Mouse (Mus musculus) urinary bladder, postnatal 10 days (tissue): ENCODE results near the gene Onecut3.
A peak's percentile ranks its signal among the peaks of the same experiment; 100 is the strongest.

Experiments
- DNase-seq: peaks from one replicate; pipeline ENCODE4 v3.0.0; 2022; ENCODE audit warnings: low spot score

Onecut3 gene

DNA sequence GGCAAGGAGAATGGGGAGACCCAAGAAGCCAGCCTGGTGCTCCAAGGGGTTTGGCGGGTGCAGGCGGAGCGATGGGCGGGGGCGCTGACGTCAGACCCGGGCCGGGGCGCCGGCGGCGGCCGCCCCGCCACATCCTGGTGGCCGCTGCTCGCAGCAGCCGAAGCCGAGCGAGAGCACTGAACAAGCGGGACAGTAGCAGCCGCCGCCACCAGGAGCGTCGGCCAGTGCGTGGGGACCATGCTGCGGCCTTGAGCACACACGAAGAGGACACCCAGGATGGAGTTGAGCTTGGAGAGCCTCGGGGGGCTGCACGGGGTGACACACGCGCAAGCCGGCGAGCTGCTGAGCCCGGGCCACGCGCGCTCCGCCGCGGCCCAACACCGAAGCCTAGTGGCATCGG lies at the start of gene Onecut3:
Onecut3 (plus strand) TSS at position 104 of the 400 bp plus-strand sequence.
- no peak for DNase-seq

DNA sequence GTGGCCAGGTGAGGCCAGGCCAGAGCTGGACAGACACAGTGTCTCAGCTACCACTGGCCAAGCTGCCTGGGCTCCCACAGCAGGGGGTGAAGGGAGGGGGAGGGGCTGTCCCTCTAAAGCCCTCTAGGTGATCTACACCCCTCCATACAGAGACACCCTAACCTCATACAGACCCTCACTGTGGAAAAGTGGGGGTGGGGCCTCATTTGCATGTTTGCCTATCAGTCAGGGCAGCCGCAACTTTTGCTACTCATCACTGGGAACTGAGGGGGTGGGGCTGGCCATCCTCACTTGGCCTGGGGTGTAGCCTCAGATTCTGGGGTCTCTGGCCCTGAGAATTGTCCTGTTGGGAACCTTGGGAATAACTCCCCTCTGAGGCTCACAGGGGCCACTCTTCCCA lies 49.6 kb upstream of the Onecut3 start:
- DNase-seq, result no peak

DNA sequence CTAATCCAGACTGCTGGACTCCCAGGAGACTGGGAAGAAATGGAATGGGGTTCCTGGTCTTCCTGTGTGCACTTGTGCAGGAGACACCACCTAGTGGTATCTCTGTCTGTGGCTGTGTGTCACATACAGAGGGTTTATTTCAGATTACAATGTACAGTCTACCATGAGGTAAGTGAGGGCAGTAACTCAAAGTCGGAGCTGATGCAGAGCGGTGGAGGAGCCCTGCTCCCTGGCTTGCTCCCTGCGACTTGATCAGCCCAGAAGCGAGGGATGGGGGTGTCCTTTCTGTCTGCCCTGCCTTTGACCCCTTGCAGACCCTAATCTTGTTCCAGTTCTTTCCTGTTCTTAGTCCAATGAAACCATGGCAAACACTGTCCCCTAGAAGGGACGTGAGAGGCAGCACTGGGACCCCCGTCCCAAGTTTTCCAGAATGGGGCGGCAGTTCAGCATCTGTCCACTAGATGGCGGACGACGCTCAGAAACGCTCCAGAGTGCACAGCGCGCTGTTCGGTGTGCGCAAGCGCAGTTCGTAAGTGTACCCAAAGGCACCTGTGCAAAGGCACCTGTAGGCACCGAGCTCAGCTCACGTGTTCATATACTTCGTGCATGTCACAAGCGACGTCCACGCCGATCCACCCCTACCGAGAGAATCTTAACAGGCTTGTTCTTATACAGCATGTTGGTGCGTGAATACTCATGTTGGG lies 48.6 kb upstream of the Onecut3 start:
- DNase-seq, result peak; percentile 44

DNA sequence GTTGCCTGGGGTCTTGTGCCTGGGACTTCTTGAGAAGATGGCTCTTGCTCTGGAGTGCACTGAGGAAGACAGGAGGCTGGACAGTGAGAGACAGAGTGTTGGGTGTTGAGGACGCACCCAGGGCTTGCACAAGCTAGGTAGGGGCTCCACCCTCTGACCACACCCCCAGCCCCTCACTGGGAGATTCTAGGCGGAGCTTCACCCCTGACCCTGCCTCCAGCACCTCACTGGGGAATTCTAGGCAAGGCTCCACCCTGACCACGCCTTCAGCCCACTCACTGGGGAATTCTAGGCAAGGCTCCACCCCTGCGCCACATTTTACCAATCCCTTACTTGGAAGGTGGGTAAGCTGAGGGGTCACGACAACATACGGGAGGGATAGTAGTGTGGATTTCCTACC lies 44.0 kb upstream of the Onecut3 start:
- DNase-seq, result no peak

DNA sequence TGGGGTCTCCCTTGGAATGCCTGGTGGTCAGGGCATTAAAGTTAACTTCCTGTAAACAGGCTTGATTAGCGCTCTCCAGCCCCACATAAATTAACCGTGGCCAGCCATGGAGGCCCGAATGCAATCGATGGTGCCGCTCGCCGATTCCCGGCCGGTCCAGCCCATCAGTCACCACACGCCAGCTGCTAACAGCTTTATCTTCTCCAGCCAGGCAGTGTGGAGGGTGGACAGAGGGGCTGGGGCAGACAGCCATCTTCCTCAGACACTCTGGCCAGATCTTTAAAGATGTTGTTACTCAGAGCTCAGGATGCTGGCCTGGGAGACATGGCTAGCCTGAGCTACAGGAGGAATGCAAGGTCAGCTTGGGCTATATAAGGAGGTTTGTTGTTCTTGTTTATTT lies 41.0 kb upstream of the Onecut3 start:
- DNase-seq, result no peak

DNA sequence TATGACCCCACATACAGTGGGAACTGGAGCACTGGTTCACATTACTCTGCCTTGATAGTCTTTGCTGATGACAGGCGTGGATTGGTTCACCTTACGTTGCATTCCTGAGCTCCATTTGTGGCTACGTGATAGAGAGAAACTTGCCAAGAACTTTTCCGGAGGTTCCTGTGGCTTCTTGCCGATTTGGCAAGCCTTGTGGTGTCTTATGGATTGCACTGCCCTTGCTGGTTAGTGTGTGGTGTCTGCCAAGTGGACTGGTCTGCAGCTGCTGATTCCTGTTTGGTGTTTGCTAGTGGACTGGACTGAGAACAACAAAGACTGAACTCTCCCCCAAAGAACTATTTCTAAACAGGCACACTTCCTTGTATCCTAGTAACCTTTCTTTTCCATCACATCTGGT lies 39.9 kb upstream of the Onecut3 start:
- no peak for DNase-seq

DNA sequence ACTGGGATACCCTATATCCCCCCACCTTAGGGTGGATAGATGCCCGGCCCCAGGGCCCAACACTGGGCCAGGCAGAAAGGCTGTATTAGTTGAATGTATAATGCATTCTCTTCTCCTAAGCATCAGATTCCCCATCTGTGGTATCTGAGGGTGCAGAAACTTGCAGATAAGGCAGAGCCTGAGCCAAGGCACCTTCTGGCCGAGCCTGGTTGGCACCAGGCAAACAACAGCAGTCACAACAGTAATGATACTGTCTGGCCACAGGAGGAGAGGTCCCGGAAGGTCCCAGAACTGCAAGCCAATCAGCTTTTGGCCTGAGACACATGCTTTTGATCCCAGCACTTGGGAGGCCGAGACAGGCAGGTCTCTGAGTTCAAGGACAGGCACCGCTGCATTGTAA lies 38.9 kb upstream of the Onecut3 start:
- DNase-seq, result no peak

DNA sequence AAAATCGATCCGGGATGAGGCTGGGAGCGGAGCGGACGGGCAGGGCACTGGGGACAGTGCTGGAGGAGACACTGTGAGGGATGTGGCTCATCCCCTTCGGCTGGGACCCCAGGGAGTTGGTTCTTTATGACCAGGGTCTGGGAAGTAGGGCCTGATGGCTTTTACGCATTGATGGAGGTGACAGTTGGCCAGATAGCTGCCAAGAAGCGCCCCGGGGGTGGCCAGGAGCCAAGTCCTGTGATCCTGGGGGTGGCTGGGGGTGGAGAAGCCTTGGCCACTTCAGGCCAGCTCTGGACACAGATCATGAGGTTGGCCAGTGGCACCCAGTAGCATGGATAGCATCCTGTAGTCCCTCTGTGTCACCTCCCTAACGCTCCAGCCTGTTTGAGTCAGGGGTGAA lies 35.4 kb upstream of the Onecut3 start:
- DNase-seq, result no peak

DNA sequence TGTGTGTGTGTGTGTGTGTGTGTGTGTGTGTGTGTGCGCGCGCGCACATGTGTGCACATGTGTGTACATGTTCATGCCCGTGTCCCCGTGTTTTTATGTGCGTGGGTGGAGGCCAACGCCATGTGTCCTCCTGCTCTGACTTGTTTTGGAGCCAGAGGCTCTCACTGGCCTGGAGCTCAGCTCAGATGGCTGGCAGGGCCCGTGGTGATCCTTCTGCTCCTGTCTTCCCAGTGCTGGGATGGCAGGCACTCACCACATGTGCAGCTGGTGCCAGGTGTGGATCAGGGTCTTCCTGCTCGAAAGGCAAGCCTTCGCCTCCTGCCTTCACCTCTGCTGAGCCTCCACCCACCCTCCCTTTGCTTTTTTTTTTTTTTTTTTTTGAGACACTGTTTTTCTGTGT lies 35.0 kb upstream of the Onecut3 start:
- no peak for DNase-seq

DNA sequence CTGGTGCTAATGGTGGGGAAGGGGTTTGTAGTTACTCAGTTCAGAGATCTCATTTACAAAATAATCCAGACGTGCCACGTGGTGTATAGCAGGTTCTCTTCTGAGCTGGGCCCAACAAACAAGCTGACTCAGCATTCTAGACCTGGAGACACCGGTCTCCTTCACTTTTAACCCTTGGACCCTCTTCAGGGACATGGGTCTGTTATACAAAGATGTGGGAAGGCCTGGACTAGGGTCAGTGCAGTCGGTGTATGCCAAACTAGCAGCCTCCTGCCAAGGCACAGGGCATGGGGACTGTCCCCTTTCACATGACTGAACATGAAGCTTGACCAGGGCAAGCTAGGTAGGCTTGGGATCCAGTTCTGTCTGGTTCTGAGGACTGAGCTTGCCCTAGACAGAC lies 34.3 kb upstream of the Onecut3 start:
- no peak for DNase-seq

DNA sequence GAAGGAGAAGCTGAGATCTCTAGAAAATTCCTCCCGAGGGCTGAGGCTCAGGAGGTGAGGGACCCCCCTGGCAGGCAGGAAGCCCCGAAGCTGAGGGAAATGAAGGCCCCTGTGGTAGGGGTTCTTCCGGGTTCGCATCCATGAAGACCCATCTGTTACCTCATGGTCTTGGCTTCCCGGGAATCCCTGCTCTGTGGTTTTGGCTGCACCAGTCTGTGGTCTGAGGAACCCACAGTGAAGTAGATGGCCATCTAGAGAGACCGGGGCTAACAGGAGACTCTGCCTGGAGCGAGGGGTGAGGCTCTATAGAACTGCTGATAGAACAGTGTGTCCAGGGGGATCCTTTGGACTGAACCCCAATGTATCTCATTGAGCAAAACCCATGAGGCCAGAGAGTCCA lies 33.3 kb upstream of the Onecut3 start:
- DNase-seq, result no peak

DNA sequence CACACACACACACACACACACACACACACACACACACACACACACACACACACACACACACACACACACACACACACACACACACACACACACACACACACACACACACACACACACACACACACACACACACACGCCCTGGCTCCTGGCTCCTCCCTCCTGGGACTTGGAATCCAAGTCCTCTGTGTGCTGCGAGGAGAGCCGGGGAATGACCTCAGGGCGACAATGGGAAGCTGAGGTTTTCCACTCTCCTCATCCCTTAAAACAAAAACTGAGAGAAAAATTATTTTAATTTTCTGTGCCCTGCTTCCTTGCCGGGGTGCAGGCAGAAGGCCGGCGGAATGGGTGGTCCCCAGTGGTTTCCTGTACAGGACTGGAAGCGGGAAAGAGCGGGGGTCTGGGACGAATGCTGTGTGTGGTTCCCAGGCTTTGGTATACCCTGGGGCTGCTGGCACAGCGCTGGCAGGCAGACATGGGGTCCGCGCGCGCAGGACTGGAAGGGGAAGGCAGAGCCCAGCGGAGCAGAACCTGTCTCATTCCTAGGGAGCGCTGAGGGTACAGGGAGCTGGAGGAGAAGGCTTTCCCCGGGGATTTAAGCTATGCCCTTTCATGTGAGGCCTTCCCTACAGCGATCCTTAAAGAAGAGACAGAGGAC lies 30.1 kb upstream of the Onecut3 start:
- no peak for DNase-seq

DNA sequence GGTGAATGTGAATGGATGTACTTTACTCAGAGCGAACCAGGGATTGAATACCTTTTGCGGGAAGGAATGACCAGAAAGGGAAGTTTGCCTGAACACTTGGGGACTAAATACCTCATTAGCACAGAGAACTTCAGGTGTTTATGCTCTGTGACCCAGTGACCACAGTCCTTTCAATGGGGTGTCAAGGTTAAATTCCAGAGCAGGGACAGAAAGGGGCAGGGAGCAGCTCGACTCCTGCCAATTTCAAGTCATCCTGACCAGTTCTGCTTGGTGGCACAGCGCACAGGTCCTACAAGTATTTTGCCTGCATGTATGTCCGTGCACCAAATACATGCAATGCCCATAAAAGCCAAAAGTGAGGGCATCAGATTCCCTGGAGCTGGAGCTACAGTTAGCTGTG lies 29.6 kb upstream of the Onecut3 start:
- no peak for DNase-seq

DNA sequence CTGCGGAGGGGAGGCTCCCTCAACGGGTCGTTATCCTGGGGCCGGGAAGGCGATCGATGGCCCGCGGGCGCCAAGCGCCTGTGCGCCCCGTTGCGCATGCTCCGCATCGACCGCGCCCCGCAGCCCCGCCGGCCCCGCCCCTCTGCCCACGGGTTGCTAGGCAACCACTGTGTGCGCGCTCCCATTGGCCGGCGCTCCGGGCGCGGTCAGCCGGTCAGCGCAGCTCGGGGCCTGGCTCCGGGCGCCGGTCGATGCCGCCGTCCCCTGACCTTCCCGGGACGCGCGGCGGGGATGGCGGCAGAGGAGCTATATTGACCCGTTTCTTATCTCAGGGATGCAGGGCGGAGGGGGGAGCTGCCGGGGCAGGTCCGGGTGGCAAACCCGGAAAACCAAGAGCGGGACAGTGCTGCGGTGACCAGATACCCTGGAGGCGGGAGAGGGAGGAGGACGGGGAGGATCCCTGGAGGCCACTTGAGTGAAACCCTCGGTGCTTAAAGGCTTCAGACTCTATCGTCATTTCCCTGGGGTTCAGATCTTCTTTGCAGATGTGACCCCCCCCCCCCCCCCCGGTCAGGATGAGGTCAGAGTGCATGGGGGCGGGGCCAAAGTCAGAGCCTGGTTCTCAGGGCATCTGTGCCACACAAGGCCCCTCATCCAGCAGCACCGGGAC lies 19.2 kb upstream of the Onecut3 start:
- peak; percentile 63 for DNase-seq

DNA sequence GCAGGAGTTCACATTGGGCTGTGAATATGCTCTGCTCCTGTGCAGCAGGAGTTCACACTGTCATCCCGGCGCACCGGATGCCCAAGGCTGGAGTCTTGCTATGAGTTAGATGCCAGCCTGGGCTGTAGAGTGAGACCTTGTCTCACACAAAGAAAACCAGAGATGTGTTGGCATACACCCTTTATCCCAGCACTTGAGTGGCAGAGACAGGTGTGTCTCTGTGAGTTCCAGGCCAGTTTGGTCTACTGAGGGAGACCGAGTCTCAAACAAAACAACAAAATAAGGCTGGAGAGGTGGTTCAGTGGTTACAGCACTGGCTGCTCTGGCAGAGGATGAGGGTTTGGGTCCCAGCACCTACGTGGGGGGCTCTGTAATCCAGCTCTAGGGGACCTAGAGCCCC lies 16.1 kb upstream of the Onecut3 start:
- DNase-seq, result no peak

DNA sequence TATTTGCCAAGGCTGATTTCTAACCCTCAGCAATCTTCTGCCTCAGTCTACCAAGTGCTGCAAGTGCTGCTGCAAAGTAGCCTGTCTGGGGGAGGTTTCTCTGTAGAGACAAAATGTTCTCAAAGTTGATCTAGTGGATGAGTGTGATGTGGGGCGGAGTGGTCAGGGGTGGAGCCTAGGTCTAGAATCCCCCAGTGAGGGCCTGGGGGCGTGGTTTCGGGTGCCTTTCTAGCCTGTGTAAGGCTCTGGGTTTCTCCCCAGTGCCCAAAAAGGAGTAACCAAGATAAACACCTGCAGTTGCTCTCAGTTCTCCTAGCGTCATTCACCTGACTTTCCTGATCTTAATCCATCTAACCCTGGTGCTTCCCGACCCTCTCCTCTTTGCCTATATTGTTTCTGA lies 13.6 kb upstream of the Onecut3 start:
- no peak for DNase-seq

DNA sequence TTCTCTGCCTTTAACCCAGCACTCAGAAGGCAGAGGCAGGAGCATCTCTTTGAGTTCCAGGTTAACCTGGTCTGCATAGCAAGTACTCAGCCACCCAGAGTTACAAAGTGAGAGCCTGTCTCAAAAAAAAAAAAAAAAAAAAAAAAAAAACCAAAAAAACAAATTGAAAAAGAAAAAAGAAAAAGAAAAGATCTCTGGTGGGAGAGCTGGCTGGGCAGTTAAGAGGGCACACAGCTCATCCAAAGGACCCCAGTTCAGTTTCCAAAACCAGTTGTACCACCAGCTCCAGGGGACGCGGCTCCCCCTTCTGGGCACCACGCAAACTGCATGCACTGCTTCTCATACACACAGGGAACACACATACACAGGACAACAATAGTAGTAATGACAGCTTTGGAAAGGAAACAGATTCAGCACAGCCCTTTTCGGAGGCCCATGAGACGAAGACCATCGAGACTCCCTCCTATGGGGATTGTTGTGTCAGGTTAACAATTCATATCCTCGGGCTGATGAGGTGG lies 7.7 kb upstream of the Onecut3 start:
- DNase-seq, result no peak

DNA sequence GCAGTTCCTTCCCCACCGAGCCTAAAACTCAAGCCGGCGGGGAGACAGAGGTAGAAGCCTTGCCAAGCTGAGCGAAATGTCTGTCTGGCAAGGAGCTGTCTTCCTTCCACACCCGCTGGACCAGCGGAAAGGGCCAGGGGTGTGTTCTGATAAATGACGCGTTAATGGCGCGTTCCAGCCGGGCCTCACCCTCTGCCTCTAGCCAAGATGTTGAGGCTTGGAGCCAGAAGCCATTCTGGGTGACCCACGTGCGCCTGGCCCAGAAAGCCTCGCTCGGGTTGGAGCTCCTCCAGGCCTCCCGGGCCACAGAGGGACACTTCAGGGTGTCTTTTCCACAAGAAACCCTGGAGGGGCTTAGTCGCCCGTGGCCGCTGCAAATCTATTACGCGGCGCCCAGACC lies 4.6 kb upstream of the Onecut3 start:
- no peak for DNase-seq

DNA sequence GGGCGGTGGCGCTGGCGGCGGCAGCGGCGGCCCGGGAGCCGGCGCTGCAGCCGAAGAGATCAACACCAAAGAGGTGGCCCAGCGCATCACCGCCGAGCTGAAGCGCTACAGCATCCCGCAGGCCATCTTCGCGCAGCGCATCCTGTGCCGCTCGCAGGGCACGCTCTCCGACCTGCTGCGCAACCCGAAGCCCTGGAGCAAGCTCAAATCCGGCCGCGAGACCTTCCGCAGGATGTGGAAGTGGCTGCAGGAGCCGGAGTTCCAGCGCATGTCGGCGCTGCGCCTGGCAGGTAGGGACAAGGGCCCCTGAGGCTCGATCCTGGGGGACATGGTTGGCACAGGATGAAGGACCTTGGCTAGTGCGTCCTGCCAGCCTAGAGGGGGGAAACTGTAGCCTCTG lies 1.3 kb downstream of the Onecut3 start:
- no peak for DNase-seq

DNA sequence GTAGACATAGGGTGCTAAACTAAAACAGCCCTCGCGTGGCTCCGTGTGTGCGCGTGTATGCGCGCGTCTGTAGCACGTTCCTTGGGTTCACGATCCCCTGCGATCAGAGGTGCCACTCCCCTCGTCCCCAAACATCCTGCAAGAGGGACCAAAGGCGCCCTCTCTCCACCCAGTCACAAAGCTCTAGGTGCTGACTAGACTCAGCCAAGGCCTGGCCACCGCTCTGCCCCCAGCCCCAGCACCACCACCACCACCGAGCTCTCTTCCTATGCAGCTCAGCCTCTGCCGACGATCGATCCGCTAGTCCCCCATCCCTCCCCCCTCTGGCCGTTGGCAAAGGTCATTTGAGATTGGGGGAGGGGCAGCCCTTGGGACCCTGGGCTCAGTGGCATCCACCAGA lies 1.8 kb downstream of the Onecut3 start:
- DNase-seq, result no peak

DNA sequence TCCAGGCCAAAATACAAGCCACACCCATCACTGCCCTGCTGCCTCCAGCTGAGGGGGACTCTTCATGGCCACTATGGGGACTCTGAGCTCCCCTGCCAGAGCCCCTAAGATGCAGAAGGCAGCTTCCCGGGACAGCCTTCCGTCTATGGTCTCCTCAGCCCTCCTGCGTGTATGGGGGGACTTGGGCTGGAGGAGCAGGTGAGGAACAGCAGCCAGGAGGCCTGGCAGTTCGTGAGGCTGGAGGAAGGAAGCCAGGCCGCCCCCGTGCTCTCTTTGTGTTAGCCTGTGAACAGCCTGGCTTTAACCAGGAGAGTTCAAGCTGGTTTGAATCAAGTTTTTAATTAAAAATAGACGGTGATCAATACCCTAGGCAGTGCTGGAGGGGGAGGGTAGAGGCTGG lies 7.7 kb downstream of the Onecut3 start:
- no peak for DNase-seq

DNA sequence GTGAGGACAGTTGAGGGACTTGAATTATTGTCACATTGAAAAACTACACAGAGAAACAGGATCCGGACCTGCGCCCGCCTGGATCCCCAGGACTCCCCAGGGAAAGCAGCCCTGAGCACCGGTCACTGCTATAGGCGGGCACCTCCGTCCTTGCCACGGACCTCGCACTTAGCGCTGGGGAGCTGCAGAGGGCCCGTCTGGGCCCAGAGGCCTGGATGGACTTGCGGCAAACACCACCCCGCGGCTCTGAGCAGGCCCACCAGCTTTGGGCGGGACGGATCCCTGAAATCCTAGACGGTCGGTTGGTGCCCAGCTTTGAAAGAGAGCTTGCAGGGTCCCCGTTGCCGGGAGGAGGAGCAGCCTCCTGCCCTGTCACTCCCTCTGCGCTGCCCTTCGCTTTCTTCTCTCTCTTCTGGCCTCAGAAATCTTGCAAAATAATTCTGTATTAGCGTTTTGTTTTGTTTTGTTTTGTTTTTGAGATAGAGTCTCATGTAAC lies 8.2 kb downstream of the Onecut3 start:
- no peak for DNase-seq

DNA sequence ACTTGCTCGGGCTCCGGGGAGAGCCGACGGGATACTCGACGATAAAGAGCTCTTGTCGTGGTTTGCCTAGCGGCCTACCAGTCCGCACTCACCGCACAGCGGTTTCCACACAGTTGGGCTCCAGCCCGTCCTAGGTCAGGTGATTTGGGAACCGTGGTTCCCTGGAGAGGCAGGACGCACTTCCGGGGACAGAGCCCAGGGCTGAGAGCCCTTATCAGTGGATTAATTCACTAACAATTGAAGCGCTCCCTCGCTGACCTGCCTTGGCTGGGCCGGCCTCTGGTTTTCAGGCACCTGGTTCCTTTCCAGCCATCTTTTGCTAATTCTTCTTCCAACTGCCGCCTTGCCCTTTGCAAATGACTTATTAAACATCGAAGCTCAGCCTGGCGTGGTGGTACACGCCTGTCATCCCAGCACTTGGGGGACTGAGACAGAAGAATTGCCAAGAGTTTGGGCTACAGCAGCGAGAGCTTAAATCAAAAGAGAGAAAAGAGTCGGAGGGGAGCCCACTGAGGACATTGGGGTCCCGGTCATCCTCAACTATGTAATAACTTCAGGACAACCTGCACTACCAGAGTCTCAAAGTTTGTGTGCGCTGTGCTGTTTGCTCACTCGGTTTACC lies 9.1 kb downstream of the Onecut3 start:
- DNase-seq, result no peak
